Mouse (Mus musculus) macrophage (primary cell): ENCODE results near the gene Zdhhc8. TPM values are rescaled to one million over a fixed set of nuclear protein-coding genes. Genes with fewer than 3 reads are reported as not detected.

Experiments
- H3K27ac ChIP-seq: fragments of 350-480 bp; formaldehyde crosslinking; 2 replicates; pipeline ENCODE4 v1.9.0; 2021
- H3K36me3 ChIP-seq: fragments of 350-480 bp; formaldehyde crosslinking; 2 replicates; pipeline ENCODE4 v1.9.0; 2021; ENCODE audit errors: inconsistent target
- H3K4me3 ChIP-seq: fragments of 350-480 bp; formaldehyde crosslinking; 2 replicates; pipeline ENCODE4 v1.9.0; 2021; ENCODE audit errors: inconsistent target
- H3K79me2 ChIP-seq: fragments of 350-480 bp; formaldehyde crosslinking; 2 replicates; pipeline ENCODE4 v1.9.0; 2021; ENCODE audit errors: inconsistent target
- WGBS: methylation state at CpG from one replicate; pipeline ENCODE4 v1.1.7; 2026; ENCODE audit warnings: inconsistent platforms; ENCODE audit not compliant: missing documents; 5-methylcytosine and 5-hydroxymethylcytosine counted together
- polyA plus RNA-seq: library from polyadenylated mRNA; stranded (reverse); fragments of 250-400 nt; gene quantifications from 3 replicates; pipeline ENCODE4 v1.2.4, GENCODE M21; 2018; ENCODE audit warnings: inconsistent platforms

Zdhhc8 gene
- polyA plus RNA-seq, 1 experiment from 2014 or later, result 6.7 TPM

DNA sequence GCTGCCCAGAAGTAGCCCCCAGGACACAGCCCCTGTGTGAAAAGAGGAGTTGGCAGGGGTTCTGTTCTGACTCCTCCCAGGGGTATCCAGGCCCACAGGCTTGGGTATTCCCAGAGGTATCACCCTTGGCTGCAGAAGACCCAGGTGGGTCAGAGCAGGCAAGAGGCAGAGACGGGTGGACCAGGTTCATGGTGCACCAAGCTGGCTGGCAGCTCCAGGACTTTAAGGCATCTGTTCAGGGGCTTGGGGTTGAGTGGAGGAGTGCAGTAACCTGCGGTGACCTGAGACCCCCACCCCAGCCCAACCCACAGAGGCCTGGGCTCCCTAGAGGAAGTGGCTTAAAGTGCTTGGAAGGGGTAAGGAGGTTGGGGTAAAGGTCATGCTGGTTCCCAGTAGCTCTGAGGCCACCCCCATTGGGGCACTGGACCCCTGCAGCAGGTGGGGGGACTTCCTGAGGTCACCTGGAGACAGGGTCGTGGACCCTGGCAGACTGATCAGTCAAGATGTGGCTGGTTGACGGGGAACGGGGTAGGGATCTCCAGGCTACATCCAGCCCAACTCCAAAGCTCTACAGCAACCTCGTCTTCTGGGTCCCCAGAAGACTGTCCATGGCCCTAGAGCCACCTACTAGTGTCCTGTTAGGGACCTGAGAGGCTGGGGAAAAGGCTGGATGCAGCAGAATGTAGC is 13.9 kb downstream of the Zdhhc8 start:
- no peak overlapping the region for H3K27ac ChIP-seq
- no peaks in the 10 kb centered on the region for H3K79me2 ChIP-seq
- peaks cover 9% of the 10 kb centered on the region; the same call in 1 of the 2 replicates for H3K36me3 ChIP-seq
- 87% methylated on average over 6 of the region's 6 CpGs for WGBS
- H3K4me3 ChIP-seq, result no peak overlapping the region

DNA sequence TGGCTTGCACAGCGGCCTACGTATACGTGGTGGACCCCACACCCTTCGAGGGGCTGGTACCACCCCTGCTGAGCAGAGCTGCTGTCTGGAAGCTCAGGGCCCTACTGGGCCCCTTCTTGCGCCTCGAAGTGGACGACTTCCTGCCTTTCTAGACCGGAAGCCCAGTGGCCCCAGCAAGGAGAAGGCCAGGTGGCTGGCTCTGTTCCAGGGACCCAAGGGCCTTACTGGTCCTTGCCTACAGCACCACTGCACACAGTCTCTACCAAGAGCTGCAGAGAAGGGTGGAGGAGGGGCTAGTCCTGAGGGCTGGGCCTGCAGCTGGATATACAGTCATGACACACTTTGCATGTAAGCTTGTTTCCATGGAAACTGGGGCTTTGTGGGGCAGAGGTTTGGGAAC is 14.9 kb downstream of the Zdhhc8 start:
- Histone ChIP-seq H3K27ac (no peak overlapping the region), H3K4me3 (no peak overlapping the region), H3K36me3 (0 out of 2 replicates have a peak, but pooled peaks cover 8% of the 10 kb centered on the region), H3K79me2 (no peaks in the 10 kb centered on the region)
- 32% methylated on average over 8 of the region's 8 CpGs for WGBS

DNA sequence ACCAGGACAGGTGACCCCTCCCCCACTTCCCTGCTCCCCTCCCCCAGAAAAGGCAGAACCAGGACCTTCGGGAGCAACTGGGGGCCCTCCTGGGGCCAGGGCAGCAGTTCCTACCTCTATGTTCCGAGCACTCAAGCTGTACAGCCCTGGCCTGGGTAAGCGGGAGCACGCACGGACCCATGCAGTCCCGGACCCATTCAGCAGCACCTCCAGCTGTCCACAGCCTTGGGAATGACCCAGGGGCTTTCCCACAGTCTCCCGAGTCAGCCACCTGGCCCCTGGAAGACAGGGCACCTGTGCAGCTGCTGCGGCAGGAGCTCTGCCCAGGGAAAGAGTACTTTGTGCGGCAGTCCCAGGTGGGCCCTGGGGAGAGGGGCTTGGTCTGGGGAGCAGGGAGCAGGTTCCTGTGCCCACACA is 16.3 kb downstream of the Zdhhc8 start:
- Histone ChIP-seq H3K79me2 (no peaks in the 10 kb centered on the region), H3K4me3 (no peak overlapping the region), H3K27ac (no peak overlapping the region), H3K36me3 (no peaks in the 10 kb centered on the region)
- WGBS, result 96% methylated on average over 5 of the region's 9 CpGs

- H3K36me3 ChIP-seq, result no peaks in the 10 kb centered on the region
- no peak within 1 kb of the TSS for H3K27ac ChIP-seq
- H3K4me3 ChIP-seq, result no peak within 1 kb of the TSS
- H3K79me2 ChIP-seq, result no peaks in the 10 kb centered on the region
- 95% methylated on average over 4 of the region's 4 CpGs for WGBS
Measured at GRCm38 (mm10) chr16:18217579-18217978, 17.4 kb downstream of the Zdhhc8 start, which contains the start of gene Ccdc188. Gene Ccdc188 (plus strand): TSS chr16:18217879.

DNA sequence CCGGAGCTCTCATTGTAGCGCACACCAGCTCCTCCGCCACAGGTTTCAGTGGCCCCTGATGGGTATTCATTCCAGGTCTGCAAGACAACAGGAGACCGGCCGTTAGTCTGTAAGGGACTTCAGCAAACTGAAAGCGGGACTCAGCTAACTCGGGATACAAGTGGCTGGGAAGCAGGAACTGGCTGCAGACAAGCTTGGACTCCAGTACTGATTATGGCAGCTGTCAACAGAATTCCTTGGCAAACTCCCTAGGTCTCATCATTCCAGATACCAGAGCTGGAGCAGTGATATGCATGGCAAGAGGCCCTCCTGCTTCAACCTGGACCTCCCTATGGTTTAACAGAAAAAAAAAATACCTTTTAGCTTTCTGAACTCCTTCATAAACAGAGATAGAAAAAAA is 20.1 kb downstream of the Zdhhc8 start:
- H3K36me3 ChIP-seq, result no peaks in the 10 kb centered on the region
- no peak overlapping the region for H3K4me3 ChIP-seq
- H3K79me2 ChIP-seq, result no peaks in the 10 kb centered on the region
- no peak overlapping the region for H3K27ac ChIP-seq
- 84% methylated on average over 7 of the region's 7 CpGs for WGBS

DNA sequence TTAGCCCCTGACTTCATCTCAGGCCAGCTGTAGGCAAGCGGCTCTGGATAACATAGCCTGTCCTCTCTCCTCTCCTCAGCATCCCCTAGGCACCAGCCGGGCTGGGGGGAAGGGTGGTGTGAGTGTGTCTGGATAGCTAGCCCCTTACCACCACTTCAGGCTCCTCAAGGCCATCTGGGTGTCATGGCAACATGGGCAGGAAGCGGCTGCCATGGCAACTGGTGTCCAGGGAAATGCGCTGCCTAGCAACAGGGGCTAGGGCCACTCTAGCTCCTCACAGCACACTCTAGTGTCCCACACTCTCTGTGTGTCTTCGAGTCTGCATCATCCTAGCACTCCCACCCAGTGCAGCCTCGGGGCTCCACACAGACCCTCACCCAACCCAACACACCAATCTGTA is 21.2 kb downstream of the Zdhhc8 start:
- Histone ChIP-seq H3K27ac (no peak overlapping the region), H3K36me3 (no peaks in the 10 kb centered on the region), H3K79me2 (no peaks in the 10 kb centered on the region), H3K4me3 (no peak overlapping the region)
- 73% methylated on average over 6 of the region's 6 CpGs for WGBS

DNA sequence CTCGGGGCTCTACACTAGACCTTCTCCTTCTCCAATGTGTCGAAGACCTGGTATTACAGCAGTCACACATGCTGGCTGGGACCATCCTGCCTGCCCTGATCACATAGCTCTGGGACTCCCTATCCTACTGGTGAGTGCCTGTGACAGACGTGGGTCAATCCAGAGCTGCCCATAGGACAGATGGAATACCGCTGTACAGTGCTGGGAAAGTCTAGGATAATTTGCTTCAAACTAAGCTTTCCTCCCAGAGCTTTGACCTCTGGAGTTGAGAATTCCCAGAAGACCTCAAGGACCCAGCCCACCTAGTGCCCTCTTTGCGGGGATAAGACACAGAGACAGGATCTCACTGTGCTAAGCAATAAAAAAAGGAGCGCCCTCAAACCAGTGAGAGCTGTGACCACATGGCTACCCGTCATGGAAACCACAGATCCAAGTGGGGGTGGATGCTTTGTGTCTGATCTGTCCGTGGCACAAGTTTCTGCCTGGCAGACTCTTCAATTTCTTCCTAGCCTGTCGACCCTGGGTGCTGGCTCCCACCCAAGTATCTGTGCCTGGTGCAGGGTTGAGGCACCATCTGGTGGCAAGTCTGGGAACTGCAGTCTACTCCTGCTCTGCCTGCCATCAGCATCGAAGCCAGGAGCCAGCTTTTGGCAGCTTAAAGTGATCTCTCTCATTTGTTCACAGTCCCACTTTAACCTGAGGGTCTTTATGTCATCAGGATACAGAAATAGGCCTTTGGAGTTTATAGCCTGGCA is 23.3 kb downstream of the Zdhhc8 start:
- Histone ChIP-seq H3K36me3 (no peaks in the 10 kb centered on the region), H3K4me3 (no peak overlapping the region), H3K27ac (no peak overlapping the region), H3K79me2 (no peaks in the 10 kb centered on the region)
- 44% methylated on average over 10 of the region's 10 CpGs for WGBS

DNA sequence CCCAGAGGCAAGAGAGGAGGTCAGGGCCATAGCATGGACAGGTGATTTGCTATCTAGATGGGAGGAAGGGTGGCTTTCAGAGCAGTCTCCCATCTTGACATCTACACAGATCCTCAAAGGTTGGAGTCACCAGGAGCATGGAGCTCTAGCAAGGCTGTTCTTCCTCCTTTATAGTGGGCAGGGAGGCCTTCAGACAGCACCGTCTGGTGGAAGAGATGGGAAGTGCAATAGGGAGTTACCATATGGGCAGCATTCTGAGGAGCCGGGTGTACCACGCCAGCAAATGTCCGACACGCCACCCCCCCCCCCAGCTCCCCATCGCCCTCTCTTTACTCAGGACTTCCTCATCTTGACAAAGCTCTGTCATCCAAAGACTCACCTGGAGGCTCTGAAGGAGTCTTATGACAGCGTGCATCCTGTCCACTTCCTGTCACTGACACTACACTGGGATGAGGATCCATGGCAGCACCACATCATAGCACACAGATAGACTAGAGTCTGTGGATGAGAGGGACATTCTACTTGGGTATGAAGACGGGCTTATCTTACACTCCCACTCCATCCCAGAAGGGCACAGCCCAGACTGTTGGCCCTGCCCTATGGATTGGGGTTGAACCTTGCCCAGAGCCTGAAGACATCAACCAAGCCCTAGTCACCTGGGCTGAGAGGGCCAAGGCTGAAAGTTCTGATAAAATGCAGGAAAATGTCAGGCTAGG is 24.1 kb downstream of the Zdhhc8 start:
- Histone ChIP-seq H3K4me3 (no peak overlapping the region), H3K27ac (no peak overlapping the region), H3K79me2 (no peaks in the 10 kb centered on the region), H3K36me3 (no peaks in the 10 kb centered on the region)
- 43% methylated on average over 3 of the region's 8 CpGs for WGBS

DNA sequence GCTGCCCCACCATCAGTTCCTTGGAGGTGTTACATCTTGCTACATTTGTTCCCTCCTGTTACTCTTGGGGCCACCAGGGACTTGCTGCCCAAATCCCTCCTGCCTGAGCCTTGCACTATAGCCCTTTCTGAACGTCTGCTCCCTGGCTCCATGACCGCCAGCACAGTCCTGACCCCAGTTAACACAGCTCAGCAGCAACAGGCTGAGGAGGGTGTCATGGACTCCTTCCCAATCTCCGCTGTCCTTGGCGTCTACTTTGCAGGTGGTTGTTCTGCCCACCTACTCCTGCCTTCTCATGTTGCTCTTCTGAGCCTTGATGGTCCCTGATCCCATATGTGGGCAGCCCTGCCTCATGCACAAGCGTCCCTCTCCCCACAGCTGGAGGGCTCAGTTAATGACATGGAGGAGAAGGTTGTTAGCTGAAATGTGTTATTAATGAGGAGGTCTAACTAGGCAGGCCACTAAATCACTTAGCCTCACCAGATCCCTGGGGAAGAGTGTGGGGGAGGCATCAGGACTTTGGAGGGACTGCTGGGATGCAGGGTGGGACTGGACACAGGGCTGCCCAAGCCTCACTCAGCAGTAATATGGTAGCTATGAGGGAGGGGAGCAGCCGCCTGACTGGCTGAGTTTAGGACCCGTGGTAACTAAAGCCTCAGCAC is 31.4 kb downstream of the Zdhhc8 start:
- Histone ChIP-seq H3K4me3 (no peak overlapping the region), H3K79me2 (no peaks in the 10 kb centered on the region)
- WGBS, result 90% methylated on average over 7 of the region's 7 CpGs

GRCm38 (mm10) chr16:18202061-18202460 is 32.9 kb downstream of the Zdhhc8 start:
- 100% methylated on average over 1 of the region's 1 CpGs for WGBS
- no peak overlapping the region for H3K27ac ChIP-seq
- no peak overlapping the region for H3K4me3 ChIP-seq
- no peaks in the 10 kb centered on the region for H3K79me2 ChIP-seq
- H3K36me3 ChIP-seq, result no peaks in the 10 kb centered on the region

More for the DNA sequence above, 31.4 kb downstream of the Zdhhc8 start:
- Histone ChIP-seq H3K36me3 (no peaks in the 10 kb centered on the region), H3K27ac (no peak overlapping the region)

GRCm38 (mm10) chr16:18201620-18202019 is 33.3 kb downstream of the Zdhhc8 start:
- Histone ChIP-seq H3K36me3 (no peaks in the 10 kb centered on the region), H3K4me3 (no peak overlapping the region), H3K27ac (no peak overlapping the region), H3K79me2 (no peaks in the 10 kb centered on the region)
- 94% methylated on average over 1 of the region's 1 CpGs for WGBS

- Histone ChIP-seq H3K27ac (no peak overlapping the region), H3K79me2 (no peaks in the 10 kb centered on the region), H3K4me3 (no peak overlapping the region), H3K36me3 (no peaks in the 10 kb centered on the region)
- 88% methylated on average over 2 of the region's 2 CpGs for WGBS
Measured at GRCm38 (mm10) chr16:18200062-18200461, 34.9 kb downstream of the Zdhhc8 start.

DNA sequence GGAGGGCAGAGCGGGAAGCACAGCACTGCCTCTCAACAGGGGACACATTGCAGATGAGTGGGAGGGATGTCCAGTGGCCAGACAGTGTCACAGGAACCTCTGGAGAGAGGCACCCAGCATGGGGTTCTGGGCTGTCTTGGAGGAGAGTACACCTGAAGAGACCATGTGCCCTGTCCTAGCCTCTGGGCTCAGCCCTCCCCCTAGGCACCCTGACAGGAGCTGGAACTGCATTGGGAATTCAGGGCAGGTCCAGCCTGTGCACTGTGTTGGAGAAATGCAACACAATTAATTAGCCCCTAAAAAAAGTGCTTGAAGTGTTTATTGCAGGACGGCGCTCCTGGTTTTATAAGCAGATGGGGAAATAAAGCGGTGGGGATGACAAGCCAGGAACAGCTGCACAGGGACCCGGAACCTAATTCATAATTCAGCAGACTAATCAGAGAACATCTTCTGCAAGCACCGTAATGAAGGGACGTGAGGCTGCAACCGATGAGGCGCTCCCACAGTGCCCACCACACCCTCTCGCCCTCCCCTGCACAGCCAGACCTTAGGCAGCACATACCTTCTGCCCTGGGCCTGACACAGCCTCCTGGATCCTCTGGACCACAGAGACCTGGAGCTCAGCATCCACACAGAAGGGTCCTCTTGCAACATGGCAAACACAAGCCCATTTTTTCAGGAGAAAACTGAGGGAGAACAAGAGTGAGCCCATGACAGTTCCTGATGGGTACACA is 36.4 kb downstream of the Zdhhc8 start:
- 97% methylated on average over 10 of the region's 10 CpGs for WGBS

DNA sequence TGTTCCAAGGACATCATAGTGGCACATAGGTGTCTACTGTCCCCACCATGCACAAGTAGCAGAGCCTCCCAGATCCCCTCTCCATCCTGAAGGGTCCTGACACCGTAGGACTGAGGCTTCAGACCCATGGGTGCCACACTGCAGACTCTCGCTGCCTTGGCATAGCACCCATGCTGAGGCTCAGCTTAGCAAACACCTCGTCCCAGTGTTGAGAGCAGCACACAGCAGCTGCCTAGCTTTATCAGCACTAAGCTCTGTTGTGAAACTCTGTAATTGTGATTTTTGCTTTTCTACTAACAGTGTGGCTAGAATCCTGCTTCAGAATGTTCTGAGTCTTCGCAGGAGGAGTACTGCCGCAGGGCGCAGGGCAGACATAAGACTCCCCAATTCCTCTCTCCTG is 37.1 kb downstream of the Zdhhc8 start:
- Histone ChIP-seq H3K4me3 (no peak overlapping the region), H3K79me2 (no peaks in the 10 kb centered on the region), H3K27ac (no peak overlapping the region), H3K36me3 (no peaks in the 10 kb centered on the region)
- 95% methylated on average over 6 of the region's 6 CpGs for WGBS

More for the DNA sequence above, 36.4 kb downstream of the Zdhhc8 start:
- Histone ChIP-seq H3K36me3 (no peaks in the 10 kb centered on the region), H3K27ac (no peak overlapping the region), H3K79me2 (no peaks in the 10 kb centered on the region), H3K4me3 (no peak overlapping the region)
